Mouse (Mus musculus) adipocyte (in vitro differentiated cells): ENCODE data around the gene Dcst2.

Experiments used
- DNase-seq: peaks from one replicate; pipeline ENCODE4 v3.0.0-alpha.2; 2016; ENCODE audit warnings: low spot score

The Dcst2 gene

DNA sequence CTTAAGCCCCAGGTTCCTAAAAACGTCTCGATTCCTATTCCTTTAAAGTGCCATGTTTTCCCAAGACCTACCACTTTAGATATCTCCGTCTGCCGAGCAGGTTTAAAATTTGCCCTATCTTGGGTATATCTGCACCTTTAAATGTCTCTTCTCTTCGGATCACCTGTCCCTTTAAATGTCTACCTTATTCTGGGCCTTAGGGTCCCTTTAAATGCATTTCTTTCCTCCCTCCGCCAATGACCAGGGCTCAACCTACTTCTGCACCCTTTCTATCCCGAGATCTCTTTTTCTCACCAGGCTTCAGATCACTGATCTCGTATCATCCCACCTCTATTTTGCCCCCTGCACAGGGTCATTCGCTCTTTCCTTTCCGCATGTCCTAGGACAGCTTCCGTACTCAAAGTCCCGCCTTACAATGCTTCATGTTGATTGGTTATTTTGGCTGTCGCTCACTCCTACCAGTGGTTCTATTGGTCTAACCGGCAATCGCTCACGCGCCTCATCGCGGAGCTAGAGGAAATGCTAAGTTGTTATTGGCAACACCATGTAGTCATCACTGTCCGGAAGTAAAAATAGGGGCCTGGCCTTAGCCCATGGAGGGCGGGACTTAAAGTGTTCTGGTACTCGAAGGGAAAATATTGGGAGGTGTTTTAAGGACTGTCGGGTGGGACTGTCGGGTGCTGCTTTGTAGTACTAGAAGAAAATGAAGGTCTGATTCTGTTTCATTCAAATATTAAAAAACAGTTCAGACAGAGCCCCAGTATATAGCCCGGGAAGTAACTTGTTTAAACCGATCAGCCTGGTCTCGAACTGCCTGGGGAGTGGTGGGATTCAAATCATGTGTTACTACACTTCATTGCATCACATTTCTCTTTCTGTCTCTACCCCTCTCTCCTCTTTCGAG lies 50.0 kb downstream of the Dcst2 start, which contains the start of gene Flad1:
TSS of gene Flad1 (minus strand) at position 381 of the 904 bp plus-strand sequence.
- peak; percentile 100 for DNase-seq

DNA sequence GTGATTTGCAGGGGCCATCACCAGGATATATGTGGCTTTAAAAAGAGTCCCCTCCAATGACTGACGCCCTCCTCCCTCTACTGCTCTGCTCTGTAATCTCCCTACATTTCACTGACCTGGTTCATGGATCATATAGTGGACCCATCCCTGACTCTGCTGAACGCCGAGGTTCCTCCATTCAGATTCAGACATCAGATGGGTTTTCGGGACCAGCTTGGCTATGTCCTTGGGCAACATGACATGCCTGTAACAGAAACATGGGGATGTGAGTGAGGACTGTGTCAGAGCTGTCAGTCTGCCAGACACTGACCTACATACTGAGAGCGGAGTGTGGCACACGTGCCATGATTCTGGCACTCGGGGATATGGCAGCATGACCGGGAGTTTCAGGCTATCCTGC lies 54.4 kb downstream of the Dcst2 start:
- no peak for DNase-seq

DNA sequence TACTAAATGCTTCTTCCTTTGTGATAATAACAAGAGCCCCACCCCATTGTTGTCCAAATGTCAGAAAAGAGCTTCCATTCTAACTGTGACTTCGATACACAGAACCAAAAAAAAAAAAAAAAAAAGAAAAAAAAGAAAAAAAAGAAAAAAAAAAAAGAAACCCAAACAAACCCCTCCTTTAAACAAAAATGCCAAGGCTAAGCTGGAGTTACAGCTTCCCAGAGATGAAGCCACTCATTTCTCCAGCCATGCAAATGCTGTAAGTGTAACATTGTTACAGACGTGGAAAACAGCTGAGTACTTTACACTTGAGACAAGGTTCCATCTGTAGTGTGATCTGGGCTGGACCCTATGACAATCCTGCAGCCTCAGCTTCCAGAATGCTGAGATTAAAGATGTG lies 55.4 kb downstream of the Dcst2 start:
- DNase-seq = no peak

DNA sequence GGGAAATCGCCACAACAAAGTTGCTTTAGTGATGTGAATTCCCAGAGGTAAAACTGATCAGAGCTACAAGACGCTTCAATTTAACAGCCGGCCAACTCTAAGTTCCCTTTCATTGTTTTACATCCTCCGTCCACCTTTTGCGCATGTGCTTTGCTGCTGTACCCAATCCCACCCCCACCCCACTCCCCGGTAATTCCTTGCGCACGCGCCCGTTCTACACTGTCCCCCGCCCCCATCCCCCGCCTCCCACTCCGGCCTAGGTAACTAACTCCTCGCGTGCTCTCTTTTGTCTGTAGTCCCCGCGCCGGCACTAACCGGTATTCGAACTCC lies 56.0 kb downstream of the Dcst2 start:
- no peak for DNase-seq

DNA sequence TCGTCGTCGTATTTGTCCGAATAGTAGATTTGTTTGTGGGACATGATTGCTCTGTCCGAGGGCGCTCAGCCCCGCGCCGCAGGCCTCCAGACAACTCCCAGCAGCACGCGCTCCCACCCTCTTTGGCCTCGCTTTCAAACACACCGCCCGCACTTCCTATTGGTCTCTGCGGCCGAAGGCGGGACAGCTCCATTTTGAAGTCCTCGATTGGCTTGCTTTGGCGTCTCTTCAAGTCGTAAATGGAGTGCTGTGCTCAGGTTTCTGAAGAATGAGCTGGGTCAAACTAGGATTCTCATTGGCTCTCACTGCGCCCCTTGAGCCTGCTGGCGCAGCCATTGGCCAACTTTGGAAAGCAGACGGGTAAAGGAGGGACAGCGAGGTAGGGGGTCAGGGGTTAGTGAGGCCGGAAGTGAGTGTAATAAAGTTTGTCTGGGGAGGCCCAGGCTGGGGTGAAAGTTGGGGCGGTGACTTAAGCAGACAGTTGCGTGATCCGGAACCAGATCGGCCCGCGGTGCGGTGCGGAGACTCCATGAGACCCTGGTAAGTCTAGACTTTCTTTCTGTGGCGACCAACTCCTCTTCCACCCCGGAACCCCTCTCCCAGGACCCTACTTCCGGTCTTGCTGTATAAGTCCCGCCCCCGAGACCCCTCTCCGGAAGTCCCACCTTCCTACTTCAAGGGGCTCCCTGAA lies 56.5 kb downstream of the Dcst2 start, which contains the start of the genes Cks1b and Shc1:
TSS of gene Cks1b (minus strand) at position 214 of the 691 bp plus-strand sequence.
TSS of gene Shc1 (plus strand) at position 274 of the 691 bp plus-strand sequence.
- peak; percentile 100 for DNase-seq

DNA sequence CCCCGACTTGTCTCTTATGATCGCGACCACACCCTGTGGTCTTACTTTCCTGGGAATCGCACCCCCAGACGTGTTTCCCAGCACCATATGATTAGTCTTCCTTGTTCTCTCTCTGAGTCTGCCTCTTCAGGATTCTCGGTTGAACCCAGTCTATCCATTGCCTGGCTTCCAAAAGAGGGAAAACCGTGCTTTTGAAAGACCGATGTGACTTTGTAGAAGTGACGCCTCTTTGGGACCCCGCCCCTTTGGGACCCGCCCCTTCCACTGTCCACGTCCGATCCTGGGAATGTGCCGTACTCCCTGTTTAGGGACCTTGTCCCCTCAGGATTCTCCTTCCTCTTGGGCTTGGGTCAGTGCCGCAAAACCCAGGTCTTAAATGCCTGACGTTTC lies 57.1 kb downstream of the Dcst2 start:
- DNase-seq = peak; percentile 95

DNA sequence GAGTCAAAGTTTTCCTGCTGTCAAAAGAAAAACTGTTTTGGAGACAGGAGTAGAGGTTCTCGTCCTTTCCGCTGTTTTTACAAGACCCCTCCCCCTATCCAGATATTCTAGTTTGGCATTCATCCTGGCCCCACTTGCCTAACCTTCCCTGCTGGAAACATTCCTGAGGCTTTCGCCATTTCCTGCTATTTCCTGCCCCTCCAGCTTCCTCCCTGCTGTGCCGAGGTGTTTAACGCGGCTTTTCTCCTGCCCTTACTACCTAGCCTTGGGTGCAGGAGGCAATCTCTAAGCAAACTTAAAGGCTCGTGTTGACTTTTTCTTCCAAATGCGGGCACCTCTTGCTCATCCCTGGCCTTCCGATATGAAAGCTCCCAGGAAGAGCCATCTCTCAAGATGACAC lies 57.8 kb downstream of the Dcst2 start:
- DNase-seq = peak; percentile 93

DNA sequence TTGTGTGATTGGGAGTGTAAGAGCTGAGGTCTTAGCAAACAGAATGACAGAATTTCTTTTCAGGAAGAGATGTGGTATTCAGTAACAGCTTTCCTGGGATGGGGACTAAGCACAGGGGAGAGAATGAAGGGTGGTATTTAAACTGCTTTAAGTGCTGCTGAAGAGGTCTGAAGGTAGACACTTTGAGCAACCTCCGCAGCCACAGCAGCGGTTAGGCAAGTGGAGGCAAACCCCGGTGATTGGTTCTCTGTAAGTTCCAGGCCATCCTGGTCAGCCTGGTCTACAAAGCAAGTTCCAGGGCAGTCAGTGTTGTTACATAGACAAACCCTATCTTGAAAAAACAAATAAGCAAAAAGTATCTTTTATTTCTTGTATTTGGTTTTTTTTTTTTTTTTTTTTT lies 58.2 kb downstream of the Dcst2 start:
- no peak for DNase-seq

DNA sequence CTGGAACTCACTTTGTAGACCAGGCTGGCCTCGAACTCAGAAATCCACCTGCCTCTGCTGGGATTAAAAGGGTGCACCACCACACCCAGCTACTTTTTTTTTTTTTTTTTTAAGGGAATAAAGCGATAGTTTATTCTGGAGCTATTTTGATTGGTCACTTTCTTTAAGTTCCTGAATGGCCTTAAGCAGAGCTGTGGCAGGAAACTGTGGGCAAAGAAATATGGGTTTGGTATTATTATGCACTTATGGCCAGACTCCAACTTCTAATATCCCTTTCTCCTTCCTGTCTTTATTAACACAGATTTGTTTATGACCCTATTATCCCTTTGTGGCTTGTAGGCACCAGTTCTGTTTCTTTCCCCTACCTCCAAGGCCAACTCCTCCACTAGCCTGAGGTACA lies 58.6 kb downstream of the Dcst2 start:
- no peak for DNase-seq

DNA sequence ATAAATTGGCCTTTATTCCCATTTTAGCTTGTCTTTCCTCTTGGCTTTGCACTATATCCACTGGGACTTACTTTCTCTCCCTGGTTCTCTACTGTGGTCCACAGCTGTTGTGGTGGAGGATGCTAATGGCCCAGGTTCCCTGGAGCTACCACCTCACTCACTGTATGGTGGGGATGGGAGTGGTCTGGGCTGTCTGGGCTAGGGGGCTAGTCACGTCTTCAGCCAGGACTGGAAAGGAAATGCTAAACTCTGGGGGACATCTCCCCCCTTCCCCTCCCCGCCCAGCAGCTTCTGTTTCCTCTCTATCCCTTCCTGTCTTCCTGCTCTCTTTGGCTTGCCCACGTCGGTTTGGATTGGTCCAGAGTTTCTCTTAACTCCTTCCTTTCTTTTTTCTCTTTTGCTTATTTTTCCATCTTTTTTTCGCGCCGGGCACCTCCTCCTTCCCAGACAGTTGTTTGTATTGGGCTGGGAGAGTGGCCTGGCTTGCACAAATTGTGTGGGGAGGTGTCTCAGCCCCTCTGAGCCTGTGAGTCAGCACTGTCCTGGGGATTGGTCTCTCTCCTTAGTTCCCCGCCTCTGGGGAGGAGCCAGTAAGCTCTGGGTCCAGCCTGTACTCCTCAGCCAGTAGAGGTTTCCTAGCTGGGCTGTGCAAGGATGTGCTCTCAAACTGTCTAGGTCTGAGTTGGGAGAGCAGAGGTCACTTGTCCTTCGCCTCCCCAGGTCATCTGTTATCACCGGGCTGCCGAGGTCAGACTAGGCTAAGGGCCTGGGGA lies 59.4 kb downstream of the Dcst2 start:
- peak; percentile 98 for DNase-seq

DNA sequence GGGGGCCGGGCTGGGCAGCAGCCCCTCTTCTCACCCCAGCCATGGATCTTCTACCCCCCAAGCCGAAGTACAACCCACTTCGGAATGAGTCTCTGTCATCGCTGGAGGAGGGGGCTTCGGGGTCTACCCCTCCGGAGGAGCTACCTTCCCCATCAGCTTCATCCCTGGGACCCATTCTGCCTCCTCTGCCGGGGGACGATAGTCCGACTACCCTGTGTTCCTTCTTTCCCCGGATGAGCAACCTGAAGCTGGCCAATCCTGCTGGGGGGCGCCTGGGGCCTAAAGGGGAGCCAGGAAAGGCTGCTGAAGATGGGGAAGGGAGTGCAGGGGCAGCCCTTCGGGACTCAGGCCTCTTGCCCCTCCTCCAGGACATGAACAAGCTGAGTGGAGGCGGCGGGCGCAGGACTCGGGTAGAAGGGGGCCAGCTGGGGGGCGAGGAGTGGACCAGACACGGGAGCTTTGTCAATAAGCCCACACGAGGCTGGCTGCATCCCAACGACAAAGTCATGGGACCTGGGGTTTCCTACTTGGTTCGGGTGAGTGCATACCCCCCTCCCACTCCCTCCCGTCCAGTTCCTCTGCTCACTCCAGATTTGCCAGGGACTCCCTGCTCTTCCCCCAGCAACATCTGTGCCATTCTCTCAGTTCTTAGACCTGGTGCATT lies 60.2 kb downstream of the Dcst2 start:
- DNase-seq = no peak

DNA sequence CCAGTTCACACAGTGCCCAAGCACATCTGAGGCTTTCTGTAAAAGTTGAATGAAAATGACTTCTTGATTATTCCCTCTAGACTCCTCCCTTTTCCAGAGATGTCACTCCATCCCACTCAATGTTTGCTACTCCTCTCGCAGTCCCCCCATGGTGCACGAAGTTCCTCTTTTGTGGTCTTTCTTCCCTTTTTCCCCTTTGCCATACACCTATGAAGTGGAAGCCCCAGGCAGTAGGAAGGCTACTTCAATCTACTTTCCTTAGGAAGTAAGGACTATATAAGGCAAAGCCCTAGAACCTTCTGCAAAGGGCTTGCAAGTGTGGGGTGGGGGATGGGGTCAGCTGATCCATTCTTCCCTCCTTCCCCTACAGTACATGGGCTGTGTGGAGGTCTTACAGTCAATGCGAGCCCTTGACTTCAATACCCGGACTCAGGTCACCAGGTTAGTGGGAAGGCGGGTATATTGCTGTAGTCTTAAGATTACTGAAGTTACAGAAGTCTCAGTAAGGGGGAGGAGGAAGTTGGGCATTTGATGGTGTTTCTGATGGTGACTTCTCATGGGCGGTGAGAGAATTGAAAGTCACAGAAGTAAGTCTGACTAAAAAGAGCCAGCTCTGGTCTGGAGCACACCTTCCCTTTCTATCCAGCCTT lies 60.9 kb downstream of the Dcst2 start:
- no peak for DNase-seq

DNA sequence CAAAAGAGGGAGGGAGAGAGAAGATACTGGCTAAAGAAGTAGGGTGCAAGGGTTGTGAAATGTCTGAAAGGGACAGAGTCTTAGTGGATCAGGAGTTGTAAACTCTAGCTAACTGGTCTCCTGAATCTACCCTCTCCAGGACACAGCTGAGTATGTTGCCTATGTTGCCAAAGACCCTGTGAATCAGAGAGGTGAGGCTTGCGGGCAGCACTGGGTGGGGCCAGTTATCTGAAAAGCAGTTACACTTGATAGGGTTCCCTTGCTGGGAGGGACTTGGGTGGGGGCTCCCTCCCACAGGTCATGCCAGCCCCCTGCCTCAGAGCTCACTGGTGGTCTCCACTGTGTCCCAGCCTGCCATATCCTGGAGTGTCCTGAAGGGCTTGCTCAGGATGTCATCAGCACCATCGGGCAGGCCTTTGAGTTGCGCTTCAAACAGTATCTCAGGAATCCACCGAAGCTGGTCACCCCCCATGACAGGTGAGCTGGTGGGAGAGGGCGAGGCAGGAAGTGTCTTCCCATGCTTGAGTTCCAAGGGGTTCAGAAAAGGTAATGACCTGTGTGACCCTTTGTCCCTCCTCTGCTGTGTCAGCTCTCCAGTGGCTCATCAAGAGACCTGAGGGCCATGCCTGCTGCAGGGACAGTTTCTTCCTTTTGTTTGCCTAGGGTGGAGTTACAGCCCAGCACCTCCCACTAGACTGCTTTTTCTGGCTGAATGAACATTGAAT lies 62.8 kb downstream of the Dcst2 start:
- no peak for DNase-seq

DNA sequence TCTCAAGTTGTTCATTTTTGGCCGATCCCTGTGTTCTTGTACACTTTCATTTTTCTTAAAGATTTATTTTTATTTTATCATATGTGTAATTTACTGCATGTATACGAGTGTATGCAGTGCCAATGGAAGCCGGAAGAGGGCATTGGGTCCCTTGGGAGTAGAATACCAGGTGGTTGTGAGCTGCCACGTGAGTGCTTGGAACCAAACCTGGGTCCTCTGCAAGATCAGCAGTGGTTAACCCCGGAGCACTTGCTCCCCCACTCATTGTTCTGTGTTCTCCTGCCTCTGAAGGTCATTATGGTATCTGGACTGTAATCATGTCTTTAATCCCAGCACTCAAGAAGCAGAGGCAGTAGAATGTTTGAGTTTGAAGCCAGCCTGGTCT lies 63.4 kb downstream of the Dcst2 start:
- no peak for DNase-seq

DNA sequence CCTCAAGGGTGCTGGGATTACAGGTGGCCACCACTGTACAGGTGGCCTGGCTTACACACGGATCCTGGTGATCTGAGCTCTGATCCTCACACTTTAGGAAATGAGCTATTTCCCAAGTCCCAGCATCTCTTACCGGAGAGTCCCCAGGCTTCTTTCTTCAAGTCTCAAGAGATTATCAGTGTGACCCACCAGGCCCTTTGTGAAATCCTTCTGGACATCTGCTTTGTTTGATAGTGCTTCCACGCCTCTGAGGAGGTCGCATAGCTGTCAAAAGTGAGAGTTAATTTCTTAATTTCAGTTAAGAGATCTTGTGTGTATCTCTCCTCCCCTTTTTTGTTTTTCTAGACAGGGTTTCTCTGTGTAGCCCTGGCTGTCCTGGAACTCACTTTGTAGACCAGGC lies 64.1 kb downstream of the Dcst2 start:
- DNase-seq = no peak
